Mouse (Mus musculus): ENCODE measurements around the gene Ccnt1. TPM values are rescaled to one million over a fixed set of nuclear protein-coding genes. Genes with fewer than 3 reads are reported as not detected.

The Ccnt1 gene
- polyA plus RNA-seq, 1 experiment from 2014 or later, result 70.7 TPM

DNA sequence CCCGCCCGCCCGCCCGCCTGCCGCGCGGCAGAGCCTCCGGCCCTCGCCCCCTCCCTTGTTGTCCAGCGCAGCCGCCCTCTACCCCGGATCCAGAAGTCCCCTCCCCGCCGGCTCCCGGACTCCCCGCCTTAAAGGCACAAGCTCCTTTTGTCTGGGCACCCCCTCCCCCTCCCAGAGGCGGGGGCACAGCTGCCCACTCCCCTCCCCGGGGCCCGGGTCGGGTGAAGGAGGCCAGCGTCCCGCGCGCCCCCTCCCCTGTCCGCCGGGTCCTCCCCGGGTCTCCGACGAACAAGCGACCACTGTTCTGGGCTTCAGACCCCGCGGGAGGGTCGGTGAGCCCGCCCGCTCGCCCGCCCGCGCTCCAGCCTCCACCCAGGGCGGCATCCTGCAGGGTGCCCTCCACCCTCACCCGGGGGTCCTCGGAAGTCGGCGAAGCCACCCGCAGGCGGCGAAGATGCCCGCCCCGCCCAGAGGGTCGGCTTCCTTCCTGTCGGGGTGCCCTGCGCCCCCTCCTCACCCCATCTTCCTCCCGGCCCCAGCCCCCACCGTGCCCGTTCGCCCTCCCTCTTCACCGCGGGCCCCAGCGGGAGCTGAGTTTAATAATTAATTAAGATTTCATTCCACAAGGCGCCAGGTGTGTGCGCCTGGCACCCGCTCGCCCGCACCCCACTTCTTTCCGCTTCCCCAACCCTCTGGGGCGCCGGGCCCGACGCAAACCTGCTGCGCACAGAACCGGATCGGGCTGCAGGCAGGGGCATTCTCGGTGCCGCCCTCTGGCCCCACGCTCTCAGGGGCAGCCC is 38.8 kb upstream of the Ccnt1 start, which contains the start of gene Adcy6:
Gene Adcy6, minus strand, starts transcription at position 746 of the 800 bp plus-strand sequence.
- ATAC-seq (ENCODE audit: low read depth), result peak; percentile 87
- peak within 1 kb of the TSS; percentile 83 for H3K4me2 ChIP-seq (ENCODE audit: low read depth, low read length)
- peak within 1 kb of the TSS; percentile 68 for H3K4me3 ChIP-seq (ENCODE audit: low read depth, low read length)
- H3K27ac ChIP-seq (ENCODE audit: low read depth, low read length), result peak within 1 kb of the TSS; percentile 84
- H3K9ac ChIP-seq (replicated peaks; ENCODE audit: low read depth, low read length), result peak within 1 kb of the TSS; percentile 88
- H3K9me3 ChIP-seq (ENCODE audit: control insufficient read depth, low read length), result no peaks in the 10 kb centered on the region
- H3K4me1 ChIP-seq (ENCODE audit: control insufficient read depth, insufficient read depth, low read length), result peaks cover 23% of the 10 kb centered on the region
- no peaks in the 10 kb centered on the region for H3K36me3 ChIP-seq (ENCODE audit: control insufficient read depth, insufficient read depth, low read length)
- WGBS, result under 1% methylated on average over 48 of the region's 75 CpGs
- no peaks in the 10 kb centered on the region for H3K27me3 ChIP-seq (ENCODE audit: control insufficient read depth, insufficient read depth, low read length)

DNA sequence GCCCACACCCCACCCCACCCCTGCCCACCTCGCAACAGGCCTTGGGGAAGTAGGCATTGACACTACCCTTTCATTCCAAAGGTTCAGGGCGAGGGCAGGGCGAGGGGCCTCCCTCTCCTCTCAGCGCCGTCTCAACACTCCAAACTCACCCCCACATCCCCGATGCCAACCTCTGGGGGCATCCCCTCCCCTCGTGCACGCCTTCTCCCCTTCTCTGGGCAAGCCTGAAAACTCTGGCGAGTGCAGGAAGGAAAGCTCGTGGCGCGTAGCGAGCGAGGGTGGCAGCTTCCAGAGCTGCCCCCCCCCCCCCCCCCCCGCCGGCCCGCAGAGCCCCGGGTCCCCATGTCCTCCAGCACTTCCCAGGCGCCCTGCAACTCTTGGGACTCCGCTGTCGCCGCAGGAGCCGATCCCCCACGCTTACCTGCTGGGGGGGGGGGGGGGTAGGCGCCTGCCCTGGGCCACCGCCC is 38.1 kb upstream of the Ccnt1 start:
- H3K27me3 ChIP-seq (ENCODE audit: control insufficient read depth, insufficient read depth, low read length), result no peaks in the 10 kb centered on the region
- peak overlapping the region; percentile 83 for H3K4me2 ChIP-seq (ENCODE audit: low read depth, low read length)
- H3K36me3 ChIP-seq (ENCODE audit: control insufficient read depth, insufficient read depth, low read length), result 0 out of 2 replicates have a peak, but pooled peaks cover 7% of the 10 kb centered on the region
- peak; percentile 25 for ATAC-seq (ENCODE audit: low read depth)
- WGBS, result 0% methylated on average over 7 of the region's 26 CpGs
- H3K4me3 ChIP-seq (ENCODE audit: low read depth, low read length), result peak overlapping the region; percentile 68
- no peaks in the 10 kb centered on the region for H3K9me3 ChIP-seq (ENCODE audit: control insufficient read depth, low read length)
- peaks cover 21% of the 10 kb centered on the region for H3K4me1 ChIP-seq (ENCODE audit: control insufficient read depth, insufficient read depth, low read length)
- H3K9ac ChIP-seq (replicated peaks; ENCODE audit: low read depth, low read length), result peak overlapping the region; percentile 88
- peak overlapping the region; percentile 84 for H3K27ac ChIP-seq (ENCODE audit: low read depth, low read length)

DNA sequence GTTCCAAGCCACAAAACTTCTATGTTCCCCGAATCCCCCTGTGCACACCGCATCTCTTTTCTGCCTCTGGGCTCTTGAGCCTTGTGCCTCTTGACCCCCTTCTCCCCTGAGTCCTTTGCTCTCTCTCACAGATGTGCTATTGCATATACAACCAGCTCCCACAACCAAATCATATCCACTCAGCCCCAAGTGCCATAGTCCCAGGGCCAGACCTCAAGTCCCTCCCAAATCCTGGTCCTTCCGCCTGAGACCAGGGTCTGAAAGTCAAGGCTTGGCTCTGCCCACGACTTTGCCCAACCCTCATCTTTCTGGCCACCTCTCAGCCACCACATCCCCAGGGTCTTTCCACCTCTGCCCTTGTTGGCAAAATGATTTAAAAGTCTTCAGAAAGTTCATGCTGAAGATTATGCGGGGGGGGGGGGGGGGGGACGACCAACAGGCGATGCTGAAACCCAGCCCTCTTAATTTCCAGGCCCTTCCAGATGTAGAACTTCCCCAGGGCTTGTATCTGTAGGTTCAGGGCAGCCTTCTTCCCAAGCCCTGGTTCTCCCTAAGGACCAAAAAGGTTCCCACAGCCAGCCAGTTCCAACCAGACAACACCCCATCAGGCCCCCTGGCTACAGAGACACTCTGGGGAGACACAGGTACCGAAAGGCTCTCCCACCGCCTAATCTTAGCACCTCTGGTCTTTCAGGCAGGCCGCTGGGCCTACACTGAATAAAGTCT is 37.5 kb upstream of the Ccnt1 start:
- Histone ChIP-seq H3K9ac (replicated peaks; ENCODE audit: low read depth, low read length) (peak overlapping the region; percentile 88), H3K27ac (ENCODE audit: low read depth, low read length) (no peak overlapping the region), H3K4me2 (ENCODE audit: low read depth, low read length) (peak overlapping the region; percentile 83), H3K27me3 (ENCODE audit: control insufficient read depth, insufficient read depth, low read length) (no peaks in the 10 kb centered on the region), H3K36me3 (ENCODE audit: control insufficient read depth, insufficient read depth, low read length) (peaks cover 13% of the 10 kb centered on the region), H3K4me3 (ENCODE audit: low read depth, low read length) (peak overlapping the region; percentile 68), H3K4me1 (ENCODE audit: control insufficient read depth, insufficient read depth, low read length) (peaks cover 21% of the 10 kb centered on the region), H3K9me3 (ENCODE audit: control insufficient read depth, low read length) (no peaks in the 10 kb centered on the region)
- no peak for ATAC-seq (ENCODE audit: low read depth)
- 17% methylated on average over 7 of the region's 10 CpGs for WGBS

DNA sequence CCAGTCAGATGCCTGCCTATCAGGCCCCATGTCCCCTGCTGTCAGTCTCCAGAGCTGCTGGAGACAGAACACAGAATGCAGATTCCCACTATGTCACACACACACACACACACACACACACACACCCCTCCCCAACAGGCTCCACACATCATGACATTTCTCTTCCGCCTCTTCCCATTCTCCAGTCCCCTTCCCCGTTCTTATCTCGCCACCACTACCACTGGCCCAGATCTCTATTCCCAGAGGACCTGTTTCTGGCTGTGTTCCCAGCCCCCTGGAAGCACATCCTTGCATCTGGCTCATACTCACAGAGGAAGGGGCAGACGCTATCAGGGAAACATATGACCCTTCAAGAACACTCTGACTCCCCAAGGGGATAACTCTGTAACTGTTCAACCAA is 36.8 kb upstream of the Ccnt1 start:
- no peak overlapping the region for H3K27ac ChIP-seq (ENCODE audit: low read depth, low read length)
- peaks cover 26% of the 10 kb centered on the region for H3K4me1 ChIP-seq (ENCODE audit: control insufficient read depth, insufficient read depth, low read length)
- 10% methylated on average over 4 of the region's 4 CpGs for WGBS
- H3K9me3 ChIP-seq (ENCODE audit: control insufficient read depth, low read length), result no peaks in the 10 kb centered on the region
- peak overlapping the region; percentile 83; the same call in 1 of the 2 replicates for H3K4me2 ChIP-seq (ENCODE audit: low read depth, low read length)
- ATAC-seq (ENCODE audit: low read depth), result no peak
- peaks cover 14% of the 10 kb centered on the region for H3K36me3 ChIP-seq (ENCODE audit: control insufficient read depth, insufficient read depth, low read length)
- H3K9ac ChIP-seq (replicated peaks; ENCODE audit: low read depth, low read length), result no peak overlapping the region
- H3K4me3 ChIP-seq (ENCODE audit: low read depth, low read length), result peak overlapping the region; percentile 68
- H3K27me3 ChIP-seq (ENCODE audit: control insufficient read depth, insufficient read depth, low read length), result no peaks in the 10 kb centered on the region

DNA sequence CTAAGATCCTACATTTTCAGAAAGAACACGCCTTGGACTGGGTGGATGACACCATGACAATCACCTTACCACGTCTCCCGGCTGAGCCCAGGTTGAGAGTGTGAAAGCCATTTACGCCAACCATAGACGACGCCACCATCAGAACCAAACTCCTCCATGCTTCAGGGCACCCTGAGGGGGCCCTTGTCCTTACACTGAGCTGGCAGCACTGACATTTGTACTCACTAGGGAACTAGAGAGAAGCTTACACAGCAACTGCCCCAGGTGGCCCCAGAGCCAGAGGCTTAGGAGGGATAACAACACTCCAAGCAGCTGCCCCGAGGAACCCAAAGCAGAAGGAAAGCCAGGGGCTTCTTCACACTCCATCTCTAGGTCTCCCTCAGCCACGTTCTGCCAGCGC is 36.0 kb upstream of the Ccnt1 start:
- H3K27me3 ChIP-seq (ENCODE audit: control insufficient read depth, insufficient read depth, low read length), result no peaks in the 10 kb centered on the region
- no peak overlapping the region for H3K4me2 ChIP-seq (ENCODE audit: low read depth, low read length)
- no peaks in the 10 kb centered on the region for H3K9me3 ChIP-seq (ENCODE audit: control insufficient read depth, low read length)
- 0 out of 2 replicates have a peak overlapping the region, but pooled peaks have one; percentile 12 for H3K9ac ChIP-seq (replicated peaks; ENCODE audit: low read depth, low read length)
- 74% methylated on average over 9 of the region's 9 CpGs for WGBS
- H3K4me3 ChIP-seq (ENCODE audit: low read depth, low read length), result no peak overlapping the region
- ATAC-seq (ENCODE audit: low read depth), result no peak
- peaks cover 26% of the 10 kb centered on the region for H3K4me1 ChIP-seq (ENCODE audit: control insufficient read depth, insufficient read depth, low read length)
- no peak overlapping the region for H3K27ac ChIP-seq (ENCODE audit: low read depth, low read length)
- peaks cover 14% of the 10 kb centered on the region for H3K36me3 ChIP-seq (ENCODE audit: control insufficient read depth, insufficient read depth, low read length)

DNA sequence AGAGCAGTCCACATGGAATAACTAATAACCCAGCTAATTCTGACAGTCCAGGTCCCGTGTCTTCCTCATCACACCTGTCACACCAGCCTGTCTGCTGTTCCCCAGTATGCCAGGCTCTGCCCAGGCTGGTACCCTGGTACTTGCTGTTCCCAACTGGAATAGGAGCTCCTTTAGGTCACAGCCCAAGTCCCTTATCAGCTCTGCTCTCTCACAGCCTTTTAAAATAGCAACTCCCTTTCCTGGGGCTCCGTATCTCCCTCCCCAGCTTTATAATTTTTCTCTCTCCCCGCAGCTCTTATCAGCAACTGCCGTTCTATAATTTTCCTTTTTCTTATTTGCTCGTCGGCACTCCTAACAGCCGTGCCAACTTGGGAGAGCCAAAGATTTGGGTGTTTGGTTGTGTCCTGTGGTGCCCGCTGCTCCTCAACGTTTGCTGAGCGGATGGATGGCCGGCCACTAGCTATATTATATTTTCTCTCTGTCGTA is 35.4 kb upstream of the Ccnt1 start:
- Histone ChIP-seq H3K9ac (replicated peaks; ENCODE audit: low read depth, low read length) (no peak overlapping the region), H3K4me2 (ENCODE audit: low read depth, low read length) (no peak overlapping the region), H3K27me3 (ENCODE audit: control insufficient read depth, insufficient read depth, low read length) (no peaks in the 10 kb centered on the region), H3K4me1 (ENCODE audit: control insufficient read depth, insufficient read depth, low read length) (peaks cover 26% of the 10 kb centered on the region), H3K27ac (ENCODE audit: low read depth, low read length) (no peak overlapping the region), H3K36me3 (ENCODE audit: control insufficient read depth, insufficient read depth, low read length) (peaks cover 14% of the 10 kb centered on the region), H3K4me3 (ENCODE audit: low read depth, low read length) (no peak overlapping the region), H3K9me3 (ENCODE audit: control insufficient read depth, low read length) (no peaks in the 10 kb centered on the region)
- no peak for ATAC-seq (ENCODE audit: low read depth)
- WGBS, result 91% methylated on average over 12 of the region's 12 CpGs

DNA sequence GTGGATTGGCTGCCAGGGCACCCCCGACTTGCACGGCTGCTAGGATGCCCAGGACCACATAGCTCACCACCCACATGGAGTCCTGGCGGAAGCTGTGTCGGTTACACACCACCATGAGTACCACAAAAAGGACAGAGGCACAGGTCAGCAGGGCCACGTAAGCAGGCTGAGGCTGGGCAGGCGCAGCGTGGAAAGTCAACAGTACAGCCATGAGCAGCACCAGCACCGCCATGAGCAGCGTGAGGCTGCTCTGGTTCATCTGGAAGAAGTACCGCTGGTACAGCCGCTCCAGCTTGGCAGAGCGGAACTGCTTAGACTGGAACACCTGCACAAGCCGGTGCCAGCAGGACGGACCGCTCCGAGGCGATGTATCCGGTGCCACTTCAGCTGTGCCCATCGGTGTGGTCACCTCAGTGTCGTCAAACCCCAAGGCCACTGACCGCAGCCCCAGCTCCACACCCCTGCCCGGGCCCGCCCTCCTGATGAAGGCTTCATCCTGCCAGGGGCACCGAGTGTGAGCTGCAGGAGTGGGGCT is 33.4 kb upstream of the Ccnt1 start:
- no peak for ATAC-seq (ENCODE audit: low read depth)
- Histone ChIP-seq H3K4me1 (ENCODE audit: control insufficient read depth, insufficient read depth, low read length) (peaks cover 26% of the 10 kb centered on the region), H3K36me3 (ENCODE audit: control insufficient read depth, insufficient read depth, low read length) (peaks cover 17% of the 10 kb centered on the region), H3K4me3 (ENCODE audit: low read depth, low read length) (no peak overlapping the region), H3K27me3 (ENCODE audit: control insufficient read depth, insufficient read depth, low read length) (no peaks in the 10 kb centered on the region), H3K9ac (replicated peaks; ENCODE audit: low read depth, low read length) (no peak overlapping the region), H3K9me3 (ENCODE audit: control insufficient read depth, low read length) (no peaks in the 10 kb centered on the region), H3K27ac (ENCODE audit: low read depth, low read length) (no peak overlapping the region), H3K4me2 (ENCODE audit: low read depth, low read length) (no peak overlapping the region)
- WGBS, result 94% methylated on average over 24 of the region's 24 CpGs

DNA sequence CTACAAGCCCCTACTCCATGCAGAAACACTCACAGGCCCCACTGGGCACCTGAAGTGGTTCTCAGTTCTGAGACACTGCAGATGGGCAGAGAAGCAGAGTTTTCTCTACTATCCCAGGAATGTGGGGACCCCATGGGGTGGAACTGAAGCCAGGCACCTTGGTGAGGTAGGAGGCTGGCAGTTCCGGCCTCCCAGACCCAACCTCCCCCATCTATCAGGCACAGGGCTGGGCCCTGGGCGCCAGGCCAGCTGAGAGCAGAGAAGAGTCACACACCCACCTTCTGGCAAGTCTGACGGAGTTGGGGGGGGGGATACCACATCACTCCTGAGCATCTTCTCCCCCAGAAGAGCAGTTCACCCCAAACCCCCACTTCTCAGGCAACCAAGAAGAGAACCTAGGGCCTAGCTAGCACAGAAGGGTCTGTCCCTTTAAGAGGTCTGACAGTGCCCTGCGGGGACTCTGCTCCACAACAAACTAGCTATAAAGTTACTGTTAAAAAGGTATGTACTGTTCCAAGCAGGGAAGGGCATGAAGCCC is 32.3 kb upstream of the Ccnt1 start:
- 62% methylated on average over 4 of the region's 4 CpGs for WGBS
- Histone ChIP-seq H3K27me3 (ENCODE audit: control insufficient read depth, insufficient read depth, low read length) (no peaks in the 10 kb centered on the region), H3K4me3 (ENCODE audit: low read depth, low read length) (no peak overlapping the region), H3K4me2 (ENCODE audit: low read depth, low read length) (no peak overlapping the region), H3K27ac (ENCODE audit: low read depth, low read length) (no peak overlapping the region), H3K4me1 (ENCODE audit: control insufficient read depth, insufficient read depth, low read length) (peaks cover 19% of the 10 kb centered on the region), H3K9ac (replicated peaks; ENCODE audit: low read depth, low read length) (no peak overlapping the region), H3K36me3 (ENCODE audit: control insufficient read depth, insufficient read depth, low read length) (peaks cover 21% of the 10 kb centered on the region), H3K9me3 (ENCODE audit: control insufficient read depth, low read length) (no peaks in the 10 kb centered on the region)
- no peak for ATAC-seq (ENCODE audit: low read depth)

Measured in neural tube, embryonic 14.5 days (tissue).